Mouse (Mus musculus): ENCODE results near the gene Shisa5. TPM values are rescaled to one million over a fixed set of nuclear protein-coding genes. Genes with fewer than 3 reads are reported as not detected.

Gene Shisa5
- polyA plus RNA-seq, 1 experiment = 82.8 TPM

GRCm38 (mm10) chr9:109091802-109092201, 53.4 kb downstream of the Shisa5 start:
- no peak overlapping the region for H3ac ChIP-seq (ENCODE audit: control insufficient read depth, insufficient read length)
- H3K4me3 ChIP-seq = no peak overlapping the region
- no peaks in the 10 kb centered on the region for H3K27me3 ChIP-seq (ENCODE audit: control insufficient read depth, insufficient read depth, insufficient read length)
- TF ChIP-seq MAX (IDR thresholded peaks at IDR 0.05; ENCODE audit: low read depth) = no peak
- no peak for TF ChIP-seq MYOD1 (IDR thresholded peaks at IDR 0.05; ENCODE audit: control insufficient read depth in 1 of 3, insufficient read length in 2 of 3, low read depth in 2 of 3)
- TF ChIP-seq POLR2A (IDR thresholded peaks at IDR 0.05; ENCODE audit: insufficient read length, low read depth) = no peak
- no peak for TF ChIP-seq TCF12 (IDR thresholded peaks at IDR 0.05; ENCODE audit: insufficient read depth, poor library complexity, severe bottlenecking)
- no peak for TF ChIP-seq CEBPB (IDR thresholded peaks at IDR 0.05; ENCODE audit: insufficient read depth, poor library complexity, severe bottlenecking)
- TF ChIP-seq E2F4 (IDR thresholded peaks at IDR 0.05; ENCODE audit: insufficient read depth) = no peak
- TF ChIP-seq POLR2AphosphoS2 (IDR thresholded peaks at IDR 0.05; ENCODE audit: insufficient read length, low read depth) = no peak
- no peak for TF ChIP-seq REST (IDR thresholded peaks at IDR 0.05; ENCODE audit: insufficient read depth, insufficient read length)
- H3K79me2 ChIP-seq (ENCODE audit: control insufficient read depth, insufficient read depth) = no peaks in the 10 kb centered on the region
- H3K4me2 ChIP-seq (ENCODE audit: low read depth) = no peak overlapping the region
- H3K36me3 ChIP-seq (ENCODE audit: control insufficient read depth, insufficient read depth) = no peaks in the 10 kb centered on the region

DNA sequence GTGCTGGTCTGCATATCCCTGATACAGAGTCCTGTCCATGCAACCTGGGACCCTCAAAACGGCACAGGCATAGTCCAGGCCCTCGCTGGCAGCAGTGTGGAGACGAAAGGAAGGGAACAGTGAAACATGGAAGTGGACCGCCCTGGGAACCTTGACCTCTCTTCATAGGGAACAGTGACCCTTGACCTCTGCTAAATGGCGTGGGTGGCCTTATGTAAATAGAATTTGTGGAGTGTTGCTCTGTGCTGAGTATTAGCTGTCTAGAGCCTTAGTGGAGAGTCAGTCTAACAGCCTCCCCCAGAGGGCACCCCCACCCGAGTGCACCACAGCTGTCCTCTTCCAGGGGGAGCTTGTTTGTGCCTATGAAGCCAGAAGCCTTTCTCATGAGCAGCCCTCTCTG, 54.4 kb downstream of the Shisa5 start:
- no peak overlapping the region for H3K4me3 ChIP-seq
- H3K27me3 ChIP-seq (ENCODE audit: control insufficient read depth, insufficient read depth, insufficient read length) = no peaks in the 10 kb centered on the region
- no peaks in the 10 kb centered on the region for H3K36me3 ChIP-seq (ENCODE audit: control insufficient read depth, insufficient read depth)
- no peak overlapping the region for H3ac ChIP-seq (ENCODE audit: control insufficient read depth, insufficient read length)
- no peaks in the 10 kb centered on the region for H3K79me2 ChIP-seq (ENCODE audit: control insufficient read depth, insufficient read depth)
- H3K4me2 ChIP-seq (ENCODE audit: low read depth) = no peak overlapping the region
- no peak for TF ChIP-seq MAX (IDR thresholded peaks at IDR 0.05; ENCODE audit: low read depth)
- TF ChIP-seq USF1 (IDR thresholded peaks at IDR 0.05; ENCODE audit: low read depth) = no peak
- TF ChIP-seq REST (IDR thresholded peaks at IDR 0.05; ENCODE audit: insufficient read depth, insufficient read length) = no peak
- TF ChIP-seq CEBPB (IDR thresholded peaks at IDR 0.05; ENCODE audit: insufficient read depth, poor library complexity, severe bottlenecking) = no peak

DNA sequence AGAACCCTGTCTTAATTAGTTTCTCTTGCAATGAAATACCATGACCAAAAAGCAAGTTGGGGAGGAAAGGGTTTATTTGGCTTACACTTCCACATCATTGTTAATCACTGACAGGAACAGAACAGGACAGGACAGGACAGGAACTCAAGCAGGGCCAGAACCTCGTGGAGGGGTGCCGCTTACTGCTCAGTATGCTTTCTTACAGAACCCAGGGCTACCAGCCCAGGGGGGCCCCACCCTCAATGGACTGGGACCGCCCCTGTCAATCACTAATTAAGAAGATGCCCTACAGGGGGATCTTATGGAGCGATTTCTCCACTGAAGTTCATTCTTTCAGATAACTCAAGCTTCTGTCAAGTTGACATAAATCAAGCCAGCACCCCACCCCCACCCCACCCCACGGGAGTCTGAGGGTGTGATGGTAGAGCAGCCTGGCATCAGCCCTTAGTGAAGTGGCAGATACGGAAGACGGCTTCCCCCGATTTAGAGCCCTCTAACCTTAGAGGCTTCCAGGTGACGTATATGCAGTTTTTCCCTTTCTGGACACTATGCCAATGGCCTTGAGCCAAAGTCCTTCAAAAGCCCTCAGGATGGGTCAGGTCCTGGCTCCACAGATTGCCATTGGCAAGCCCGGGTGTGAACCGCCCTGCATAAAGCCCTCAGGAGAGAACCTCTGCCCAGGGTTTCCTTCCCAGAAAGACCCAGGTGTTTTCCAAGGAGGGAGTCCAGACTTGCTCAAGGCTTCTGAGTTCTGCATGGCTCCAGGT, 55.6 kb downstream of the Shisa5 start:
- H3K4me3 ChIP-seq = peak overlapping the region; percentile 37
- H3ac ChIP-seq (ENCODE audit: control insufficient read depth, insufficient read length) = no peak overlapping the region
- TF ChIP-seq CEBPB (IDR thresholded peaks at IDR 0.05; ENCODE audit: insufficient read depth, poor library complexity, severe bottlenecking) (no peak), MAX (IDR thresholded peaks at IDR 0.05; ENCODE audit: low read depth) (no peak), REST (IDR thresholded peaks at IDR 0.05; ENCODE audit: insufficient read depth, insufficient read length) (no peak), USF1 (IDR thresholded peaks at IDR 0.05; ENCODE audit: low read depth) (no peak), TCF12 (IDR thresholded peaks at IDR 0.05; ENCODE audit: insufficient read depth, poor library complexity, severe bottlenecking) (no peak), MYOD1 (IDR thresholded peaks at IDR 0.05; ENCODE audit: control insufficient read depth in 1 of 3, insufficient read length in 2 of 3, low read depth in 2 of 3) (no peak), E2F4 (IDR thresholded peaks at IDR 0.05; ENCODE audit: insufficient read depth) (no peak), MYOG (IDR thresholded peaks at IDR 0.05; ENCODE audit: control insufficient read depth in 1 of 3, insufficient read depth in 1 of 3, insufficient read length in 2 of 3, low read depth in 2 of 3) (no peak), TCF3 (IDR thresholded peaks at IDR 0.05; ENCODE audit: insufficient read length, low read depth) (no peak), POLR2A (IDR thresholded peaks at IDR 0.05; ENCODE audit: insufficient read length, low read depth) (no peak), SRF (IDR thresholded peaks at IDR 0.05; ENCODE audit: control insufficient read depth, insufficient read length, low read depth) (no peak), POLR2AphosphoS2 (IDR thresholded peaks at IDR 0.05; ENCODE audit: insufficient read length, low read depth) (no peak)
- H3K4me2 ChIP-seq (ENCODE audit: low read depth) = no peak overlapping the region
- no peaks in the 10 kb centered on the region for H3K79me2 ChIP-seq (ENCODE audit: control insufficient read depth, insufficient read depth)
- no peaks in the 10 kb centered on the region for H3K27me3 ChIP-seq (ENCODE audit: control insufficient read depth, insufficient read depth, insufficient read length)
- H3K36me3 ChIP-seq (ENCODE audit: control insufficient read depth, insufficient read depth) = no peaks in the 10 kb centered on the region

DNA sequence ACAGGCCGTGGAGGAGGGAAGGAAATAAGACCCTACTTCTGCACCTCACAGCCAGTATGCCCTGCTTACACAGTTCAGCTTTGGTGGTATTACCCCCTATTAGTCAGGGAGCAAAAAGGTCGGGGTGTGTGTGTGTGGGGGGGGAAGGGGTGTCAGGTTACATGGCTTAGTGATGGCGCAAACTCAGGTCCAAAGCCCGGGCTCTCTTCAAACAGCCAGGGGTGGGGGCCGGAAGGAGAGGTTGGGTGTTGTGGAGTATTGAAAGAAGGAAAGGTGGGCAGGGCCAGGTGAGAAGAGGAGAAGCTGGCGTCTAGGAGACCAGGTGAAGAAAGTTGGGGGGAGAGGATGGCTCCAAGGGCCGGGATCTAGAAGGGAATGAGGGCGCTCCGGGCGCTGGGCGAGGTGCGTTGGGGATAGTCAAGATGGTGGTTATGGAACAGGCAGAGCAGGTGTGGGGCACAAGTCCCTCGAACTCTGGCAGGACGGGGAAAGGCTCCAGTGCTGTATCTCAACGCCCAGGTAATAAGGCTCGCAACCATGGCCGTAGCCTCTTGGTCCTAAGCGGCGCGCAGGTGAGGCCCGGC, 56.3 kb downstream of the Shisa5 start:
- Histone ChIP-seq H3K4me2 (ENCODE audit: low read depth) (peak overlapping the region; percentile 80), H3K79me2 (ENCODE audit: control insufficient read depth, insufficient read depth) (no peaks in the 10 kb centered on the region), H3K36me3 (ENCODE audit: control insufficient read depth, insufficient read depth) (no peaks in the 10 kb centered on the region), H3K4me3 (peak overlapping the region; percentile 37), H3ac (ENCODE audit: control insufficient read depth, insufficient read length) (peak overlapping the region; percentile 89), H3K27me3 (ENCODE audit: control insufficient read depth, insufficient read depth, insufficient read length) (no peaks in the 10 kb centered on the region)
- no peak for TF ChIP-seq TCF3 (IDR thresholded peaks at IDR 0.05; ENCODE audit: insufficient read length, low read depth)
- no peak for TF ChIP-seq MAX (IDR thresholded peaks at IDR 0.05; ENCODE audit: low read depth)
- no peak for TF ChIP-seq REST (IDR thresholded peaks at IDR 0.05; ENCODE audit: insufficient read depth, insufficient read length)
- TF ChIP-seq POLR2AphosphoS2 (IDR thresholded peaks at IDR 0.05; ENCODE audit: insufficient read length, low read depth) = no peak
- no peak for TF ChIP-seq USF1 (IDR thresholded peaks at IDR 0.05; ENCODE audit: low read depth)
- no peak for TF ChIP-seq POLR2A (IDR thresholded peaks at IDR 0.05; ENCODE audit: insufficient read length, low read depth)
- TF ChIP-seq MYOG (IDR thresholded peaks at IDR 0.05; ENCODE audit: control insufficient read depth in 1 of 3, insufficient read depth in 1 of 3, insufficient read length in 2 of 3, low read depth in 2 of 3) = no peak
- no peak for TF ChIP-seq CEBPB (IDR thresholded peaks at IDR 0.05; ENCODE audit: insufficient read depth, poor library complexity, severe bottlenecking)
- TF ChIP-seq E2F4 (IDR thresholded peaks at IDR 0.05; ENCODE audit: insufficient read depth) = no peak
- TF ChIP-seq TCF12 (IDR thresholded peaks at IDR 0.05; ENCODE audit: insufficient read depth, poor library complexity, severe bottlenecking) = no peak
